18 mouse cellular contexts compared by ENCODE assay signal in the genomic region with DNA sequence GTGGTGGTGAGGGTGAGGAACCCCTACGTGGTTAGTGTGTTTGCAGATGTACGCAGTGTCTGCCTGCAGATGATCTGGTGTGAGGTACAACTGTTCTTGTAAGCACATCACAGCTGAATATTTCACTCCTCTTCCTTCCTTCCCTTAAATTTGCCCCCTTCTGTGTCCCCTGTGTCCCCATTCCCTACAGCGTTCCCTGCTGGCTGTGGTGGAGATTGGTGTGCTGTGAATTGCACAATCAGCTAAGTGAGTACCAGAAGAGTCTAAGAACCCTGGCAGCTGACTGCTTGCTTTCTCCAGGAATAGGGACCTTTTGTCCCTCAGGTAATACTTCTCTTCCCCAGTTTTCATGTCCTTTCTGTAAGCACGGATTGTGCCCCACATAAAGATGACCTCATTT.
"Had no signal": no experiment of that assay in that cellular context is flagged by ENCODE, and none has a peak within 500 bp of the region (broad histone marks: within the 10 kb centered on the region; RNA-seq: fewer than 3 reads in every experiment).

No protein-coding gene starts in this region.

- H3K36me3 ChIP-seq: liver, embryonic 13.5 days; neural tube, embryonic 12.5 days; neural tube, embryonic 15.5 days; stomach, embryonic 15.5 days had no signal

- H3K27me3 ChIP-seq: liver, embryonic 13.5 days; midbrain, embryonic 13.5 days; neural tube, embryonic 12.5 days; neural tube, embryonic 15.5 days; stomach, embryonic 15.5 days had no signal

- ATAC-seq: intestine, postnatal 0 days; midbrain, embryonic 13.5 days; midbrain, embryonic 16.5 days had no signal

- H3K27ac ChIP-seq: kidney, postnatal 0 days; layer of hippocampus, adult 2 months; left cerebral cortex, adult 2 months; liver, embryonic 13.5 days; midbrain, embryonic 10.5 days; midbrain, embryonic 13.5 days; neural tube, embryonic 12.5 days; neural tube, embryonic 15.5 days; stomach, embryonic 15.5 days had no signal

- H3K4me3 ChIP-seq: layer of hippocampus, adult 2 months; left cerebral cortex, adult 2 months; liver, embryonic 13.5 days; midbrain, embryonic 10.5 days; midbrain, embryonic 13.5 days; neural tube, embryonic 12.5 days; neural tube, embryonic 15.5 days; stomach, embryonic 15.5 days had no signal

- H3K4me2 ChIP-seq: liver, embryonic 13.5 days; midbrain, embryonic 13.5 days; neural tube, embryonic 12.5 days; neural tube, embryonic 15.5 days; stomach, embryonic 15.5 days had no signal

- H3K9ac ChIP-seq: liver, embryonic 13.5 days; midbrain, embryonic 13.5 days; neural tube, embryonic 12.5 days; neural tube, embryonic 15.5 days; stomach, embryonic 15.5 days had no signal

- H3K9me3 ChIP-seq: liver, embryonic 13.5 days; midbrain, embryonic 10.5 days; midbrain, embryonic 13.5 days; neural tube, embryonic 12.5 days; neural tube, embryonic 15.5 days; stomach, embryonic 15.5 days had no signal

- DNase-seq: kidney, adult 2 months; kidney, postnatal 25 days; layer of hippocampus, adult 9-11 months; liver, embryonic 13.5 days; right cerebral cortex, adult 18-20 months; right cerebral cortex, postnatal 25 days; spleen, adult 18-20 months; thymus, postnatal 25 days had no signal

- H3K4me1 ChIP-seq: midbrain, embryonic 10.5 days; midbrain, embryonic 13.5 days; neural tube, embryonic 12.5 days; neural tube, embryonic 15.5 days; stomach, embryonic 15.5 days had no signal
